Mouse (Mus musculus): ENCODE data around the gene Il18r1. TPM values are rescaled to one million over a fixed set of nuclear protein-coding genes. Genes with fewer than 3 reads are reported as not detected.

The Il18r1 gene
- polyA plus RNA-seq, 1 experiment from 2014 or later: 0.14 TPM

- H3K9me3 ChIP-seq (replicated peaks; ENCODE audit: control insufficient read depth, low read length): no peaks in the 10 kb centered on the region
- 25% methylated on average over 5 of the region's 5 CpGs for WGBS (ENCODE audit: insufficient replicate concordance)
- no peak overlapping the region for H3K27ac ChIP-seq (ENCODE audit: low read length)
- no peak for ATAC-seq (ENCODE audit: low read depth)
- H3K4me3 ChIP-seq (ENCODE audit: low read depth, low read length): no peak overlapping the region
- H3K36me3 ChIP-seq (ENCODE audit: control insufficient read depth, insufficient read depth): no peaks in the 10 kb centered on the region
- H3K4me2 ChIP-seq (ENCODE audit: low read depth, low read length): no peak overlapping the region
- no peak overlapping the region for H3K9ac ChIP-seq (ENCODE audit: low read depth, low read length)
- no peaks in the 10 kb centered on the region for H3K27me3 ChIP-seq (ENCODE audit: control insufficient read depth, insufficient read depth, low read depth, low read length)
- no peaks in the 10 kb centered on the region for H3K4me1 ChIP-seq (ENCODE audit: control insufficient read depth, low read depth, low read length)
Observed at GRCm38 (mm10) chr1:40504548-40504947, 39.2 kb downstream of the Il18r1 start.

- Histone ChIP-seq H3K27ac (ENCODE audit: low read length) (no peak within 1 kb of the TSS), H3K27me3 (ENCODE audit: control insufficient read depth, insufficient read depth, low read depth, low read length) (no peaks in the 10 kb centered on the region), H3K4me3 (ENCODE audit: low read depth, low read length) (no peak within 1 kb of the TSS), H3K36me3 (ENCODE audit: control insufficient read depth, insufficient read depth) (no peaks in the 10 kb centered on the region), H3K9me3 (replicated peaks; ENCODE audit: control insufficient read depth, low read length) (no peaks in the 10 kb centered on the region), H3K4me1 (ENCODE audit: control insufficient read depth, low read depth, low read length) (no peaks in the 10 kb centered on the region), H3K9ac (ENCODE audit: low read depth, low read length) (no peak within 1 kb of the TSS), H3K4me2 (ENCODE audit: low read depth, low read length) (no peak within 1 kb of the TSS)
- WGBS (ENCODE audit: insufficient replicate concordance): 18% methylated on average over 9 of the region's 9 CpGs
- ATAC-seq (ENCODE audit: low read depth): no peak
Observed at GRCm38 (mm10) chr1:40514851-40515585, 49.7 kb downstream of the Il18r1 start, which contains the start of gene Il18rap. TSS of gene Il18rap (plus strand) at chr1:40515362.

DNA sequence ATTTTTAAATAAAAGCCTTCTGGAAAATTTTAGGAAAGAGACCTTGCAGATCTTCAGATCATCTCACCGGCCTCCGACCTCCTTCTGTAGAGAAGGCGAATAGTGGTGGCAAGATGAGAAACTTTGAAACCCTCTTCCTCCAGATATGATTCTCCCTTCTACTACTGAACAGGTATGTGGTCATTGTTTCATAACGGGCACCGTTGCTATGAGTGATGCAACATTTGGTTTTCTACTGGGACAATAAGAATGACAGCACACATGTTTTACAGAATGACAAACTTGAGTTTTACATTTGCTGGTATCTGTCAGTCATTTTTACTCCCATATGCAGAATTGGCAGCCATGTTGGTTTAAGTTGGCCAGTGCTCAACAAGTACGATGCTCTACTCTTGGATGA lies 51.0 kb downstream of the Il18r1 start:
- Histone ChIP-seq H3K9me3 (replicated peaks; ENCODE audit: control insufficient read depth, low read length) (no peaks in the 10 kb centered on the region), H3K4me1 (ENCODE audit: control insufficient read depth, low read depth, low read length) (no peaks in the 10 kb centered on the region), H3K27me3 (ENCODE audit: control insufficient read depth, insufficient read depth, low read depth, low read length) (no peaks in the 10 kb centered on the region), H3K36me3 (ENCODE audit: control insufficient read depth, insufficient read depth) (no peaks in the 10 kb centered on the region), H3K9ac (ENCODE audit: low read depth, low read length) (no peak overlapping the region), H3K27ac (ENCODE audit: low read length) (no peak overlapping the region), H3K4me3 (ENCODE audit: low read depth, low read length) (no peak overlapping the region), H3K4me2 (ENCODE audit: low read depth, low read length) (no peak overlapping the region)
- ATAC-seq (ENCODE audit: low read depth): no peak
- 58% methylated on average over 6 of the region's 6 CpGs for WGBS (ENCODE audit: insufficient replicate concordance)

DNA sequence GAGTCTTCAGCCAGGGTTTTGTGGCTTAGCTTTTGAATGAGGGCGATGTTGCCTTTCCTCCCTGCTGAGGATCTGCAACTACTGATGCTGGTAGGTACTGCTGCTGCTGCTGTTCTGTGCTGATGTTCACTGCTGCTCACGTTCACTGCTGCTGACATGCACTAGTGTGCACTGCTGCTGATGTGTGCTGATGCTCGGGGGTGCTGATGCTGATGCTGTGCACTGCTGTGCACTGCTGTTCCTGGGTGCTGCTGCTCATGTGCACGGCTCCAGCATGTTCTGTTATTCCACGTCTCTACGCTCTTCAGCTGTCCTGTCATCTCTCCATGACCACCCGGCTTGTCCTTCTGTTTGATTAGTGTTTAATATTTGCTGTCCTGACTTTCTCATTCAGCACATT lies 57.6 kb downstream of the Il18r1 start:
- ATAC-seq (ENCODE audit: low read depth): no peak
- Histone ChIP-seq H3K4me1 (ENCODE audit: control insufficient read depth, low read depth, low read length) (no peaks in the 10 kb centered on the region), H3K36me3 (ENCODE audit: control insufficient read depth, insufficient read depth) (no peaks in the 10 kb centered on the region), H3K27me3 (ENCODE audit: control insufficient read depth, insufficient read depth, low read depth, low read length) (no peaks in the 10 kb centered on the region), H3K4me2 (ENCODE audit: low read depth, low read length) (no peak overlapping the region), H3K27ac (ENCODE audit: low read length) (no peak overlapping the region), H3K4me3 (ENCODE audit: low read depth, low read length) (no peak overlapping the region), H3K9ac (ENCODE audit: low read depth, low read length) (no peak overlapping the region), H3K9me3 (replicated peaks; ENCODE audit: control insufficient read depth, low read length) (no peaks in the 10 kb centered on the region)
- 65% methylated on average over 7 of the region's 7 CpGs for WGBS (ENCODE audit: insufficient replicate concordance)

DNA sequence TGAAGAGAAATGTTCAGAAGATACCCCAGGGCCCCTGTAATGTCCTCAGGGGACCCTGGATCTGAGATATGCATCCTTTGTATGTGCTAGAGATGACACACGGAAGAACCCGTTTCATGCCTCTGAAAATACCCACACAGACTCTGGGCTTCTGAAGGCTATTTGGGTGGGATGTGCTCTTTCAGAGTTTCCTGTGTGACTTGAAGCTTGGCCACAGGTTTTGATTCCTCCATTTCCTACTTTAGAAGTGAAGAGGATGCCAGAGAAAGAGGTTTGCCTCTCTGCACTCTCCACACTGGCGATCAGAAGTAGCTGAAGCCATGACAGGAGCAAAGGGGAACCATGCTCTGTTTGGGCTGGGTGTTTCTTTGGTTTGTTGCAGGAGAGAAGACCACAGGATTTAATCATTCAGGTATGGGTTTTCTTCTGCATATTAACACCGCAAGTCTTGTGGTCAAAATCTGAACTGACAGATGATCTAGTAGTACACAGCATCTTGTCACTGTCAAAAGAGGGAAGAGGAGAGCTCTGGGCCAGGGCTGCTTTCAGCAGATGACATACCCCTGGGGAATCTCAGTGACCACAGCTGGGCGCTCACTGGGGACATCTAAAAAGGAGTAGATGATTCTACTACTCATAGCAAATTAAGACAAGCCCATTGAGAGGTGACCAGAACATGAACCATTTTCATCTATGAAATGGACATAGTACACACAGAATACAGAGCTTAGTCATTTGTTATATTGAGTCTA lies 58.8 kb downstream of the Il18r1 start:
- Histone ChIP-seq H3K27me3 (ENCODE audit: control insufficient read depth, insufficient read depth, low read depth, low read length) (no peaks in the 10 kb centered on the region), H3K9me3 (replicated peaks; ENCODE audit: control insufficient read depth, low read length) (no peaks in the 10 kb centered on the region), H3K36me3 (ENCODE audit: control insufficient read depth, insufficient read depth) (no peaks in the 10 kb centered on the region), H3K4me2 (ENCODE audit: low read depth, low read length) (no peak overlapping the region), H3K9ac (ENCODE audit: low read depth, low read length) (no peak overlapping the region), H3K4me1 (ENCODE audit: control insufficient read depth, low read depth, low read length) (no peaks in the 10 kb centered on the region), H3K4me3 (ENCODE audit: low read depth, low read length) (no peak overlapping the region), H3K27ac (ENCODE audit: low read length) (no peak overlapping the region)
- no peak for ATAC-seq (ENCODE audit: low read depth)
- 55% methylated on average over 5 of the region's 5 CpGs for WGBS (ENCODE audit: insufficient replicate concordance)

GRCm38 (mm10) chr1:40529287-40529686 lies 63.9 kb downstream of the Il18r1 start:
- no peak overlapping the region for H3K4me3 ChIP-seq (ENCODE audit: low read depth, low read length)
- no peaks in the 10 kb centered on the region for H3K27me3 ChIP-seq (ENCODE audit: control insufficient read depth, insufficient read depth, low read depth, low read length)
- ATAC-seq (ENCODE audit: low read depth): no peak
- no peaks in the 10 kb centered on the region for H3K9me3 ChIP-seq (replicated peaks; ENCODE audit: control insufficient read depth, low read length)
- no peaks in the 10 kb centered on the region for H3K4me1 ChIP-seq (ENCODE audit: control insufficient read depth, low read depth, low read length)
- WGBS (ENCODE audit: insufficient replicate concordance): 59% methylated on average over 5 of the region's 5 CpGs
- H3K9ac ChIP-seq (ENCODE audit: low read depth, low read length): no peak overlapping the region
- H3K27ac ChIP-seq (ENCODE audit: low read length): no peak overlapping the region
- no peaks in the 10 kb centered on the region for H3K36me3 ChIP-seq (ENCODE audit: control insufficient read depth, insufficient read depth)
- no peak overlapping the region for H3K4me2 ChIP-seq (ENCODE audit: low read depth, low read length)

- H3K27ac ChIP-seq (ENCODE audit: low read length): no peak overlapping the region
- WGBS (ENCODE audit: insufficient replicate concordance): 60% methylated on average over 5 of the region's 5 CpGs
- H3K9ac ChIP-seq (ENCODE audit: low read depth, low read length): no peak overlapping the region
- ATAC-seq (ENCODE audit: low read depth): no peak
- no peaks in the 10 kb centered on the region for H3K36me3 ChIP-seq (ENCODE audit: control insufficient read depth, insufficient read depth)
- no peaks in the 10 kb centered on the region for H3K27me3 ChIP-seq (ENCODE audit: control insufficient read depth, insufficient read depth, low read depth, low read length)
- no peak overlapping the region for H3K4me2 ChIP-seq (ENCODE audit: low read depth, low read length)
- no peaks in the 10 kb centered on the region for H3K4me1 ChIP-seq (ENCODE audit: control insufficient read depth, low read depth, low read length)
- no peak overlapping the region for H3K4me3 ChIP-seq (ENCODE audit: low read depth, low read length)
- H3K9me3 ChIP-seq (replicated peaks; ENCODE audit: control insufficient read depth, low read length): no peaks in the 10 kb centered on the region
Observed at GRCm38 (mm10) chr1:40537577-40537976, 72.2 kb downstream of the Il18r1 start.

DNA sequence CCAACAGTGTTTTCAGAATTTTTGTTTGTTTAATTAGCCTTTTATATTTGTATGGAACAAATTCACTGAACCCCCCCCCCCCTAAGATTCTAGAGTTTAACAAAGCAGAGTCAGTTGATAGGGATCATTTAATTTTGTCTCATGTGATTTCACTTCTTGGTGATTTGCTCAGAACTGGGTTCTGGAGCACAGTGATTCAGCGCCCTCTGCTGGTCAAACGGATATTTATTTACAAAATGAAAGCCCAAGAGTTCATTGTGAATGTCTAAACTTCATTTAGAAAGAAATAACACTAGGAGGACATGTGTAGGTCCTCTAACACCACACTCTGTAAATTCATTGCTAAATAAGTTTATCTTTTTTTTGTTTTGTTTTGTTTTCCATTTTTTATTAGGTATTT lies 79.3 kb downstream of the Il18r1 start:
- Histone ChIP-seq H3K36me3 (ENCODE audit: control insufficient read depth, insufficient read depth) (no peaks in the 10 kb centered on the region), H3K9me3 (replicated peaks; ENCODE audit: control insufficient read depth, low read length) (no peaks in the 10 kb centered on the region), H3K27me3 (ENCODE audit: control insufficient read depth, insufficient read depth, low read depth, low read length) (no peaks in the 10 kb centered on the region), H3K4me3 (ENCODE audit: low read depth, low read length) (no peak overlapping the region), H3K4me2 (ENCODE audit: low read depth, low read length) (no peak overlapping the region), H3K27ac (ENCODE audit: low read length) (no peak overlapping the region), H3K4me1 (ENCODE audit: control insufficient read depth, low read depth, low read length) (no peaks in the 10 kb centered on the region), H3K9ac (ENCODE audit: low read depth, low read length) (no peak overlapping the region)
- 0% methylated on average over 2 of the region's 2 CpGs for WGBS (ENCODE audit: insufficient replicate concordance)
- ATAC-seq (ENCODE audit: low read depth): no peak

DNA sequence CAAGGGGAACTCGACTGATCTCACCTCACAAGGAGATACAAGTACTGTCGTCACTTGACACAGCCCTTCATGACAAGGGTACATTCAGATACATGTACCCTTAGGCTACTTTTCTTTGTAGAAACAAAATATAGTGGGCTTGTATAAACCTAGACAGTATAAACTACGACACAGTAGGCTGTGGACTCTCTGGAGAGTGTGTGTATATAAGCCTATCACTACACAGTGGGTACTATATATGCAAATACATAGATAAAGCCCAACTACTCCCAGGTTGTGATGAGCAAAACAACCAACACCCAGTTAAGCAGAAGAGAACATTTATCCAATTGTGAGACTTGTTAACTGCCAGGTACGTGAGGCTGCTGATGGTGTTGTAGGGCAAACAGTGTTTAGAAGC lies 81.3 kb downstream of the Il18r1 start:
- no peaks in the 10 kb centered on the region for H3K9me3 ChIP-seq (replicated peaks; ENCODE audit: control insufficient read depth, low read length)
- no peak overlapping the region for H3K4me3 ChIP-seq (ENCODE audit: low read depth, low read length)
- H3K4me2 ChIP-seq (ENCODE audit: low read depth, low read length): no peak overlapping the region
- no peak overlapping the region for H3K27ac ChIP-seq (ENCODE audit: low read length)
- no peak for ATAC-seq (ENCODE audit: low read depth)
- WGBS (ENCODE audit: insufficient replicate concordance): 58% methylated on average over 4 of the region's 4 CpGs
- no peak overlapping the region for H3K9ac ChIP-seq (ENCODE audit: low read depth, low read length)
- no peaks in the 10 kb centered on the region for H3K36me3 ChIP-seq (ENCODE audit: control insufficient read depth, insufficient read depth)
- H3K27me3 ChIP-seq (ENCODE audit: control insufficient read depth, insufficient read depth, low read depth, low read length): no peaks in the 10 kb centered on the region
- H3K4me1 ChIP-seq (ENCODE audit: control insufficient read depth, low read depth, low read length): no peaks in the 10 kb centered on the region

Measured in liver, embryonic 16.5 days (tissue).